Mouse (Mus musculus) stomach, postnatal 0 days (tissue): ENCODE results near the gene Gm17359.

Experiments
- CTCF ChIP-seq: IDR thresholded peaks from 2 replicates; pipeline ENCODE4 v1.5.1; 2016; ENCODE audit warnings: antibody characterized with exemption, low read depth, mild to moderate bottlenecking, moderate library complexity
- EP300 ChIP-seq: optimal IDR thresholded peaks from 2 replicates; pipeline ENCODE3; 2016; ENCODE audit warnings: antibody characterized with exemption

GRCm38 (mm10) chr3:79378086-79378485 lies 41.6 kb downstream of the Gm17359 start:
- TF ChIP-seq CTCF, result no peak
- no peak for TF ChIP-seq EP300
